Mouse (Mus musculus): Measurements from ENCODE around the gene Elp1. TPM values are rescaled to one million over a fixed set of nuclear protein-coding genes. Genes with fewer than 3 reads are reported as not detected.

The Elp1 gene
- polyA plus RNA-seq (2014; fragmentation: Nextera tagmentation; extraction: Ambion mirVana): 51.6 and 55.8 TPM in 2 replicates

DNA sequence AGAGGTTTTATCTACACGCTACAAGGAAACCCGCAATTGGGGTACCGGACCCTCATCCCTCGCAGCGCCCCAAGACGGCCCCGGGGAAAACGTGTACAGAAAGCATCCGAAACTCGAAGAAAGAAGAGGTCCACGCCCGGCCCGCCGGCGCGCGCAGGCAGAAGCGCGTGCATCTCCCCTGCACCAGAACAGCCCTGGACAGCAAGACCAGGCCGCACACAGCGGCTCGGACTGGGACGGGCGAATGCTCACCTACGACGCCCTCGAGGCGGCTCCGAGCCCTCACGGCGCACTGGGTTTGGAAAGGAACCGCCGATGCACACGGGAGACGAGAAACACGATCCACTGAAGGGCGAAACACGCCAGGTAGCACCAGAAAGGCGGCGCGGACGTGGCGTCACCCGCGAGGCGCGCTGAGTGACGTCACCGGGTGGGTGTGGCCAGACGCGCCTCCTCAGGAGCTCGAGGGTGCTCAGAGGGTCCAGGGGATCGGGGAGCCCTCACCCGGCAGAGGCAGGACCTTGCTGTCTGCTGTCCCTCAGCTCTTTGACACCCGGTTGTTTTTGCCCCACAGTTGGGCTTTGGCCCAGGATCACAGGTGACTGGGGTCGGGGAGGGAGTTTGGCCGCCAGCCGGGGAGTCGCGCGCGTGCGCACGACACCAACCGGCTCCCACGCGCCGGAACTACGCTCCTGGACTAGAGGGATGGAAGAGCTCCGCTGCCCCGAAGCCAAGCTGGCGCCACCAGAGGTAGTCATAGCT lies at the start of gene Elp1, which contains the start of gene Fam206a:
Gene Elp1, minus strand, starts transcription at position 425 of the 762 bp plus-strand sequence.
Gene Fam206a, plus strand, starts transcription at position 439 of the 762 bp plus-strand sequence.
- peak within 1 kb of the TSS; percentile 75 for H3K9ac ChIP-seq (replicated peaks; ENCODE audit: low read depth, low read length)
- peak within 1 kb of the TSS; percentile 61 for H3K27ac ChIP-seq (ENCODE audit: low read length)
- no peaks in the 10 kb centered on the region for H3K27me3 ChIP-seq (ENCODE audit: control insufficient read depth, insufficient read depth, low read length)
- H3K9me3 ChIP-seq (ENCODE audit: control insufficient read depth, low read depth, low read length): no peaks in the 10 kb centered on the region
- WGBS: under 1% methylated on average over 70 of the region's 72 CpGs
- peak; percentile 94 for ATAC-seq (ENCODE audit: insufficient number of reproducible peaks, insufficient read depth, low FRiP score, low read depth)
- peaks cover 45% of the 10 kb centered on the region for H3K36me3 ChIP-seq (ENCODE audit: control insufficient read depth, insufficient read depth, low read length)
- peaks cover 17% of the 10 kb centered on the region; the same call in 1 of the 2 replicates for H3K4me1 ChIP-seq (ENCODE audit: control insufficient read depth, insufficient read depth, low read length)
- peak within 1 kb of the TSS; percentile 85 for H3K4me3 ChIP-seq (ENCODE audit: low read depth, low read length)
- H3K4me2 ChIP-seq (replicated peaks; ENCODE audit: low read depth, low read length): peak within 1 kb of the TSS; percentile 82

- H3K36me3 ChIP-seq (ENCODE audit: control insufficient read depth, insufficient read depth, low read length): no peaks in the 10 kb centered on the region
- WGBS: 27% methylated on average over 6 of the region's 6 CpGs
- 0 out of 2 replicates have a peak, but pooled peaks cover 3% of the 10 kb centered on the region for H3K4me1 ChIP-seq (ENCODE audit: control insufficient read depth, insufficient read depth, low read length)
- no peak overlapping the region for H3K4me2 ChIP-seq (replicated peaks; ENCODE audit: low read depth, low read length)
- H3K9me3 ChIP-seq (ENCODE audit: control insufficient read depth, low read depth, low read length): no peaks in the 10 kb centered on the region
- ATAC-seq (ENCODE audit: insufficient number of reproducible peaks, insufficient read depth, low FRiP score, low read depth): no peak
- no peak overlapping the region for H3K9ac ChIP-seq (replicated peaks; ENCODE audit: low read depth, low read length)
- no peak overlapping the region for H3K4me3 ChIP-seq (ENCODE audit: low read depth, low read length)
- H3K27ac ChIP-seq (ENCODE audit: low read length): no peak overlapping the region
- no peaks in the 10 kb centered on the region for H3K27me3 ChIP-seq (ENCODE audit: control insufficient read depth, insufficient read depth, low read length)
These were observed 48.6 kb upstream of the Elp1 start for GRCm38 (mm10) chr4:56850724-56851123.

DNA sequence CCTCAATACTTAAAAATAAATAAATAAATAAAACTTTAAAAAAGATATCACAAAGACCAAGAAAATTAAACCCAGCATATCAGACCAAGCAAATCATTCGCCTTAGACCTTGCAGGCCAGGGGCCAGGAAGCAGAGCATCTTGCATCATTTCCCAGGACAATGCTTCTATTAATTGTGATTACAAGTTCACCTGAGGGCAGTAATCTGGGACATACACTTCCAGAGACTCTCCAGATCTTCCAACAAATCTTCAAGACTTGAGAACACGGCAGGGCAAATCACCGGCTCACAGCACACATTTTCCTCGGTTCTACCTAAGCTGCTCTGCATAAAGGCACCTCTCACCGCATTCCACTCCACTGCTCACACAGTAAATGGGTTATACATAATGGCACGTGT lies 45.9 kb upstream of the Elp1 start:
- ATAC-seq (ENCODE audit: insufficient number of reproducible peaks, insufficient read depth, low FRiP score, low read depth): no peak
- 87% methylated on average over 6 of the region's 6 CpGs for WGBS

DNA sequence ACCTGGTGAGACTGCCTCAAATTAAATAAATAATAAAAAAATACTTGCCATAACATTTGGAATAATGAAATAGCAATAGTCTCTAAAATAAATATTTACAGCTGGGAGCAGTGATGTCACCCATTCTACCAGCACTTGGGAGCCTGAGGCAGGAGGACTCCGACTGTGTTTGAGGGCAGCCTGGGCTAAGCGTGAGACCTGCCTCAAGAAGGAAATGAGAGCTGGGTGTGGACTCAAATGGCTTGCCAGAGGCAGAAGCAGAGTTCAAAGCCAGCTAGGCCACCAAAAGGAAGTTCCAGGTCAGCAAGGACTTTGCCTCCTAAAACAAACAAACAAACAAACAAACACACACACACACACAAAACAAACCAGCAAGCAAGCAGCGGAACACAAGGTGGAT lies 45.3 kb upstream of the Elp1 start:
- Histone ChIP-seq H3K9me3 (ENCODE audit: control insufficient read depth, low read depth, low read length) (no peaks in the 10 kb centered on the region), H3K9ac (replicated peaks; ENCODE audit: low read depth, low read length) (no peak overlapping the region), H3K4me2 (replicated peaks; ENCODE audit: low read depth, low read length) (no peak overlapping the region), H3K36me3 (ENCODE audit: control insufficient read depth, insufficient read depth, low read length) (no peaks in the 10 kb centered on the region; the same call in 1 of the 2 replicates), H3K27me3 (ENCODE audit: control insufficient read depth, insufficient read depth, low read length) (no peaks in the 10 kb centered on the region), H3K4me1 (ENCODE audit: control insufficient read depth, insufficient read depth, low read length) (0 out of 2 replicates have a peak, but pooled peaks cover 3% of the 10 kb centered on the region), H3K27ac (ENCODE audit: low read length) (no peak overlapping the region), H3K4me3 (ENCODE audit: low read depth, low read length) (no peak overlapping the region)
- no peak for ATAC-seq (ENCODE audit: insufficient number of reproducible peaks, insufficient read depth, low FRiP score, low read depth)
- WGBS: 85% methylated on average over 3 of the region's 3 CpGs

More for the DNA sequence above, 45.9 kb upstream of the Elp1 start:
- Histone ChIP-seq H3K9ac (replicated peaks; ENCODE audit: low read depth, low read length) (no peak overlapping the region), H3K27me3 (ENCODE audit: control insufficient read depth, insufficient read depth, low read length) (no peaks in the 10 kb centered on the region), H3K4me3 (ENCODE audit: low read depth, low read length) (no peak overlapping the region), H3K4me1 (ENCODE audit: control insufficient read depth, insufficient read depth, low read length) (0 out of 2 replicates have a peak, but pooled peaks cover 3% of the 10 kb centered on the region), H3K4me2 (replicated peaks; ENCODE audit: low read depth, low read length) (no peak overlapping the region), H3K27ac (ENCODE audit: low read length) (no peak overlapping the region), H3K9me3 (ENCODE audit: control insufficient read depth, low read depth, low read length) (no peaks in the 10 kb centered on the region), H3K36me3 (ENCODE audit: control insufficient read depth, insufficient read depth, low read length) (no peaks in the 10 kb centered on the region; the same call in 1 of the 2 replicates)

DNA sequence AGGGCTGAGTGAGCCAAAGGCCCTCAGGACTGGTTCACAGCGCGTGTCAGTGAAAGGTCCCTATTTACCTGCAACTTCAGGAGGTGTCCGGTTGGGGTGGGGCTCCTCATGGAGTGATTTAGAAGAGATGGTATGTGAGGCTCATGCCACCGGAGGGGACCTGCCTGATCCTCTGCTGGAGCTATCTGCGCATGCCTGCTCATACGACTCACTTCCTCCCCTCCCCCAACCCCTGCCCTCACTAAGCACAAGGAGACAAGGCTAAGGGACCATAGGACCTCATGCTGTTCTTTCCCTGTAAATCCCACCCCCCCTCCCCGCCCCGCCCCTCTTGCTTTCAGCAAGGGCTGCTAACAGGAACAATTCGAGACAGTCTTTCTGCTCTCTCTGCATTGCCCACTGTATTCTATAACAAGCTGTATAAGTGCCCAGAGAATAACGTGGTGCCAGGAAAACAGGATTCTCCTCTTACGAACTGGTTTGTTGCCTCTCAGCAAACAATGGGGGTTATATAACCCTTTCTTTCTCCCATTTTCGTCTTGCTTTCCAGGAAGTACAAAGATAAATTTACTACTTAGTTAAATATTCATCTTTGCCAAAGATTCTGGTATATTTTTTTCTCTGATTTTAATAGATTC lies 43.9 kb upstream of the Elp1 start:
- WGBS: 71% methylated on average over 12 of the region's 12 CpGs
- no peak for ATAC-seq (ENCODE audit: insufficient number of reproducible peaks, insufficient read depth, low FRiP score, low read depth)

GRCm38 (mm10) chr4:56844911-56845310 lies 42.8 kb upstream of the Elp1 start:
- Histone ChIP-seq H3K27me3 (ENCODE audit: control insufficient read depth, insufficient read depth, low read length) (no peaks in the 10 kb centered on the region), H3K4me3 (ENCODE audit: low read depth, low read length) (no peak overlapping the region), H3K36me3 (ENCODE audit: control insufficient read depth, insufficient read depth, low read length) (no peaks in the 10 kb centered on the region; the same call in 1 of the 2 replicates), H3K9ac (replicated peaks; ENCODE audit: low read depth, low read length) (no peak overlapping the region), H3K27ac (ENCODE audit: low read length) (no peak overlapping the region), H3K4me1 (ENCODE audit: control insufficient read depth, insufficient read depth, low read length) (no peaks in the 10 kb centered on the region), H3K9me3 (ENCODE audit: control insufficient read depth, low read depth, low read length) (no peaks in the 10 kb centered on the region), H3K4me2 (replicated peaks; ENCODE audit: low read depth, low read length) (no peak overlapping the region)
- ATAC-seq (ENCODE audit: insufficient number of reproducible peaks, insufficient read depth, low FRiP score, low read depth): no peak
- WGBS: 91% methylated on average over 4 of the region's 4 CpGs

More for the DNA sequence above, 43.9 kb upstream of the Elp1 start:
- Histone ChIP-seq H3K36me3 (ENCODE audit: control insufficient read depth, insufficient read depth, low read length) (no peaks in the 10 kb centered on the region; the same call in 1 of the 2 replicates), H3K4me3 (ENCODE audit: low read depth, low read length) (no peak overlapping the region), H3K9ac (replicated peaks; ENCODE audit: low read depth, low read length) (no peak overlapping the region), H3K9me3 (ENCODE audit: control insufficient read depth, low read depth, low read length) (no peaks in the 10 kb centered on the region), H3K4me2 (replicated peaks; ENCODE audit: low read depth, low read length) (no peak overlapping the region), H3K27me3 (ENCODE audit: control insufficient read depth, insufficient read depth, low read length) (no peaks in the 10 kb centered on the region), H3K27ac (ENCODE audit: low read length) (no peak overlapping the region), H3K4me1 (ENCODE audit: control insufficient read depth, insufficient read depth, low read length) (0 out of 2 replicates have a peak, but pooled peaks cover 2% of the 10 kb centered on the region)

GRCm38 (mm10) chr4:56843963-56844362 lies 41.8 kb upstream of the Elp1 start:
- no peak for ATAC-seq (ENCODE audit: insufficient number of reproducible peaks, insufficient read depth, low FRiP score, low read depth)
- H3K27ac ChIP-seq (ENCODE audit: low read length): no peak overlapping the region
- WGBS: 77% methylated on average over 2 of the region's 2 CpGs
- no peaks in the 10 kb centered on the region for H3K27me3 ChIP-seq (ENCODE audit: control insufficient read depth, insufficient read depth, low read length)
- no peak overlapping the region for H3K4me2 ChIP-seq (replicated peaks; ENCODE audit: low read depth, low read length)
- H3K9me3 ChIP-seq (ENCODE audit: control insufficient read depth, low read depth, low read length): no peaks in the 10 kb centered on the region
- H3K36me3 ChIP-seq (ENCODE audit: control insufficient read depth, insufficient read depth, low read length): no peaks in the 10 kb centered on the region; the same call in 1 of the 2 replicates
- H3K9ac ChIP-seq (replicated peaks; ENCODE audit: low read depth, low read length): no peak overlapping the region
- no peak overlapping the region for H3K4me3 ChIP-seq (ENCODE audit: low read depth, low read length)
- H3K4me1 ChIP-seq (ENCODE audit: control insufficient read depth, insufficient read depth, low read length): no peaks in the 10 kb centered on the region

DNA sequence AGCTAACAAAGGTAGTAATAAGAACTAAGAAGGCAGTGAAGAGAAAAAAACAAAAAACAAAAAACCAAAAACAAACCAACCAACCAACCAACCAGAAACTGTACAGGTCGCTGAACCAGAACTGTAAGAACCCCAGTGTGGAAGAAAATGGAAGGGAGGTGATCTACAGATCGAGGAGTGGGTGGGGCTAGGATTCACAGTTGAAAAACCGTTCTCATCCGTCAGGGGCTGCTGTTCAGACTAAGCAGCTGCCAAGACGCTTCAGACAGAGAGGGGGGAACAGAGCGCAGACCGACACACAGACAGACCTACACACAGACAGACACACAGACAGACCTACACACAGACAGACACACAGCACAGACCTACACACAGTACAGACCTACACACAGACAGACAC lies 40.4 kb upstream of the Elp1 start:
- Histone ChIP-seq H3K9ac (replicated peaks; ENCODE audit: low read depth, low read length) (no peak overlapping the region), H3K9me3 (ENCODE audit: control insufficient read depth, low read depth, low read length) (no peaks in the 10 kb centered on the region), H3K27me3 (ENCODE audit: control insufficient read depth, insufficient read depth, low read length) (no peaks in the 10 kb centered on the region), H3K27ac (ENCODE audit: low read length) (no peak overlapping the region), H3K4me3 (ENCODE audit: low read depth, low read length) (no peak overlapping the region), H3K4me1 (ENCODE audit: control insufficient read depth, insufficient read depth, low read length) (no peaks in the 10 kb centered on the region), H3K36me3 (ENCODE audit: control insufficient read depth, insufficient read depth, low read length) (no peaks in the 10 kb centered on the region; the same call in 1 of the 2 replicates), H3K4me2 (replicated peaks; ENCODE audit: low read depth, low read length) (no peak overlapping the region)
- 74% methylated on average over 7 of the region's 7 CpGs for WGBS
- ATAC-seq (ENCODE audit: insufficient number of reproducible peaks, insufficient read depth, low FRiP score, low read depth): no peak
